Mouse (Mus musculus) lung, embryonic 16.5 days (tissue): ENCODE measurements around the gene Cdc27. TPM values are rescaled to one million over a fixed set of nuclear protein-coding genes. Genes with fewer than 3 reads are reported as not detected.
A peak's percentile ranks its signal among the peaks of the same experiment; 100 is the strongest.

Source experiments
- ATAC-seq: fragments of 200-750 bp; cut with Nextera tagmentation; 2 replicates; pipeline ENCODE4 v1.8.0; 2017; ENCODE audit warnings: low read depth, mild to moderate bottlenecking, moderate library complexity
- H3K27ac ChIP-seq: fragments of 300-500 bp; sonication (generic); 2 replicates; pipeline ENCODE4 v1.5.1; 2014; ENCODE audit warnings: mild to moderate bottlenecking, control low read depth, low read length
- H3K27me3 ChIP-seq: fragments of 300-500 bp; sonication (generic); 2 replicates; pipeline ENCODE4 v1.6.1; 2014; ENCODE audit warnings: low read depth, low read length, mixed read lengths; ENCODE audit not compliant: control insufficient read depth, insufficient read depth
- H3K36me3 ChIP-seq: fragments of 300-500 bp; sonication (generic); 2 replicates; pipeline ENCODE4 v1.6.1; 2014; ENCODE audit warnings: low read length; ENCODE audit not compliant: control insufficient read depth, insufficient read depth
- H3K4me1 ChIP-seq: fragments of 300-500 bp; sonication (generic); replicated peaks from 2 replicates; pipeline ENCODE4 v1.6.1; 2014; ENCODE audit warnings: low read length, mixed read lengths; ENCODE audit not compliant: control insufficient read depth, insufficient read depth
- H3K4me2 ChIP-seq: fragments of 300-500 bp; sonication (generic); 2 replicates; pipeline ENCODE4 v1.6.1; 2014; ENCODE audit warnings: low read depth, low read length, control low read depth
- H3K4me3 ChIP-seq: fragments of 300-500 bp; sonication (generic); 2 replicates; pipeline ENCODE4 v1.5.1; 2014; ENCODE audit warnings: mild to moderate bottlenecking, low read length, control low read depth
- H3K9ac ChIP-seq: fragments of 300-500 bp; sonication (generic); 2 replicates; pipeline ENCODE4 v1.6.1; 2014; ENCODE audit warnings: low read length, control low read depth
- H3K9me3 ChIP-seq: fragments of 300-500 bp; sonication (generic); 2 replicates; pipeline ENCODE4 v1.6.1; 2016; ENCODE audit warnings: low read length; ENCODE audit not compliant: control insufficient read depth
- WGBS: fragments of 180-500 bp; shearing (Covaris S2); extraction: QIAGEN DNeasy Blood & Tissue Kit; methylation state at CpG from one replicate; pipeline ENCODE4 v1.1.7; 2014; 5-methylcytosine and 5-hydroxymethylcytosine counted together
- polyA plus RNA-seq: library from polyadenylated mRNA; unstranded; fragments of >200 nt; fragmentation: Nextera tagmentation; extraction: Ambion mirVana; gene quantifications from 2 replicates; pipeline ENCODE4 v1.2.1, GENCODE M21; 2015

The Cdc27 gene
- 36.2 and 37.8 TPM in 2 replicates for polyA plus RNA-seq

- Histone ChIP-seq H3K9me3 (no peaks in the 10 kb centered on the region), H3K27me3 (no peaks in the 10 kb centered on the region), H3K36me3 (no peaks in the 10 kb centered on the region), H3K27ac (peak within 1 kb of the TSS; percentile 88), H3K4me1 (peaks cover 14% of the 10 kb centered on the region), H3K4me2 (peak within 1 kb of the TSS; percentile 88), H3K9ac (peak within 1 kb of the TSS; percentile 95), H3K4me3 (peak within 1 kb of the TSS; percentile 73)
- WGBS, result 0% methylated on average over 35 of the region's 35 CpGs
- ATAC-seq, result peak; percentile 97
Measured at GRCm38 (mm10) chr11:104550406-104550974, at the start of gene Cdc27, which contains the start of gene Myl4. Gene Cdc27, minus strand, starts transcription at chr11:104550620. Gene Myl4, plus strand, starts transcription at chr11:104550663.

- no peaks in the 10 kb centered on the region for H3K36me3 ChIP-seq
- H3K4me3 ChIP-seq, result no peak overlapping the region
- H3K27ac ChIP-seq, result peak overlapping the region; percentile 53
- no peak overlapping the region for H3K9ac ChIP-seq
- no peaks in the 10 kb centered on the region for H3K4me1 ChIP-seq
- H3K9me3 ChIP-seq, result no peaks in the 10 kb centered on the region
- H3K4me2 ChIP-seq, result no peak overlapping the region
- no peaks in the 10 kb centered on the region for H3K27me3 ChIP-seq
- WGBS, result 55% methylated on average over 13 of the region's 13 CpGs
- peak; percentile 80 for ATAC-seq
Measured at GRCm38 (mm10) chr11:104599265-104599945, 49.0 kb upstream of the Cdc27 start.

- no peak overlapping the region for H3K4me2 ChIP-seq
Measured at GRCm38 (mm10) chr11:104596365-104596764, 45.9 kb upstream of the Cdc27 start.

GRCm38 (mm10) chr11:104592066-104592835 lies 41.8 kb upstream of the Cdc27 start:
- Histone ChIP-seq H3K27me3 (no peaks in the 10 kb centered on the region), H3K9me3 (no peaks in the 10 kb centered on the region), H3K36me3 (no peaks in the 10 kb centered on the region), H3K4me1 (peaks cover 11% of the 10 kb centered on the region), H3K4me2 (no peak overlapping the region), H3K27ac (0 out of 2 replicates have a peak overlapping the region, but pooled peaks have one; percentile 1), H3K4me3 (no peak overlapping the region), H3K9ac (no peak overlapping the region)
- WGBS, result 42% methylated on average over 13 of the region's 13 CpGs
- peak; percentile 49 for ATAC-seq

More at GRCm38 (mm10) chr11:104596365-104596764, 45.9 kb upstream of the Cdc27 start:
- no peak for ATAC-seq
- no peaks in the 10 kb centered on the region for H3K27me3 ChIP-seq
- H3K4me1 ChIP-seq, result peaks cover 5% of the 10 kb centered on the region
- no peak overlapping the region for H3K4me3 ChIP-seq
- 62% methylated on average over 10 of the region's 10 CpGs for WGBS
- no peaks in the 10 kb centered on the region for H3K36me3 ChIP-seq
- no peak overlapping the region for H3K27ac ChIP-seq
- no peak overlapping the region for H3K9ac ChIP-seq
- H3K9me3 ChIP-seq, result no peaks in the 10 kb centered on the region

- Histone ChIP-seq H3K27ac (no peak overlapping the region), H3K9me3 (no peaks in the 10 kb centered on the region), H3K4me2 (no peak overlapping the region), H3K9ac (no peak overlapping the region), H3K4me1 (peaks cover 11% of the 10 kb centered on the region), H3K4me3 (no peak overlapping the region), H3K36me3 (no peaks in the 10 kb centered on the region), H3K27me3 (no peaks in the 10 kb centered on the region)
- ATAC-seq, result peak; percentile 86
- WGBS, result under 1% methylated on average over 8 of the region's 8 CpGs
Measured at GRCm38 (mm10) chr11:104590148-104590547, 39.7 kb upstream of the Cdc27 start.

GRCm38 (mm10) chr11:104589570-104589969 lies 39.1 kb upstream of the Cdc27 start:
- Histone ChIP-seq H3K27ac (no peak overlapping the region), H3K27me3 (no peaks in the 10 kb centered on the region), H3K4me3 (no peak overlapping the region), H3K9ac (no peak overlapping the region), H3K36me3 (no peaks in the 10 kb centered on the region), H3K4me2 (no peak overlapping the region), H3K9me3 (no peaks in the 10 kb centered on the region), H3K4me1 (peaks cover 11% of the 10 kb centered on the region)
- 76% methylated on average over 1 of the region's 1 CpGs for WGBS
- ATAC-seq, result no peak

GRCm38 (mm10) chr11:104588513-104588912 lies 38.1 kb upstream of the Cdc27 start:
- no peaks in the 10 kb centered on the region for H3K27me3 ChIP-seq
- H3K9ac ChIP-seq, result no peak overlapping the region
- no peak overlapping the region for H3K4me2 ChIP-seq
- peaks cover 11% of the 10 kb centered on the region for H3K4me1 ChIP-seq
- WGBS, result 93% methylated on average over 2 of the region's 2 CpGs
- H3K27ac ChIP-seq, result no peak overlapping the region
- no peaks in the 10 kb centered on the region for H3K36me3 ChIP-seq
- ATAC-seq, result no peak
- no peak overlapping the region for H3K4me3 ChIP-seq
- no peaks in the 10 kb centered on the region for H3K9me3 ChIP-seq

GRCm38 (mm10) chr11:104587904-104588303 lies 37.5 kb upstream of the Cdc27 start:
- WGBS, result 87% methylated on average over 9 of the region's 9 CpGs
- H3K9me3 ChIP-seq, result no peaks in the 10 kb centered on the region
- H3K4me3 ChIP-seq, result no peak overlapping the region
- no peaks in the 10 kb centered on the region for H3K36me3 ChIP-seq
- H3K27ac ChIP-seq, result no peak overlapping the region
- H3K27me3 ChIP-seq, result no peaks in the 10 kb centered on the region
- H3K9ac ChIP-seq, result no peak overlapping the region
- H3K4me1 ChIP-seq, result peaks cover 11% of the 10 kb centered on the region
- no peak overlapping the region for H3K4me2 ChIP-seq
- ATAC-seq, result no peak

- no peak for ATAC-seq
- 73% methylated on average over 5 of the region's 5 CpGs for WGBS
Measured at GRCm38 (mm10) chr11:104585495-104585894, 35.1 kb upstream of the Cdc27 start.

More at GRCm38 (mm10) chr11:104585495-104585894, 35.1 kb upstream of the Cdc27 start:
- no peaks in the 10 kb centered on the region for H3K36me3 ChIP-seq
- no peak overlapping the region for H3K27ac ChIP-seq
- H3K4me3 ChIP-seq, result no peak overlapping the region
- no peak overlapping the region for H3K4me2 ChIP-seq
- no peak overlapping the region for H3K9ac ChIP-seq
- peaks cover 4% of the 10 kb centered on the region for H3K4me1 ChIP-seq
- no peaks in the 10 kb centered on the region for H3K27me3 ChIP-seq
- no peaks in the 10 kb centered on the region for H3K9me3 ChIP-seq
